ENCODE assay signal across 8 mouse cellular contexts in genomic region chr17:14279177-14279965, GRCm38 (mm10). TPM values are rescaled to one million over a fixed set of nuclear protein-coding genes. Genes with fewer than 3 reads are reported as not detected.
A peak's percentile ranks its signal among the peaks of the same experiment; 100 is the strongest.
DNase-seq lines count a peak whose midpoint lies in the region; ATAC-seq and TF ChIP-seq lines count a peak whose summit lies in the region.

Gene Smoc2 (plus strand): TSS chr17:14279506.

- no peak within 1 kb of the TSS for H3K27ac ChIP-seq in ES-E14 (ENCODE audit: insufficient read depth, low read depth, low read length, poor library complexity, severe bottlenecking)
- peak within 1 kb of the TSS; percentile 82 for H3K27ac ChIP-seq in gastrocnemius, adult 2 months
- no peak within 1 kb of the TSS for H3K27ac ChIP-seq in hindbrain, embryonic 12.5 days
- H3K27ac ChIP-seq in liver, adult 2 months (replicated peaks; ENCODE audit: insufficient read depth, low read depth, low read length), result no peak within 1 kb of the TSS

- no peak for TF ChIP-seq POLR2A in liver, adult 2 months (IDR thresholded peaks at IDR 0.05; ENCODE audit: extremely low read depth, insufficient read depth, low read length)
- TF ChIP-seq POLR2A in myocyte (IDR thresholded peaks at IDR 0.05; ENCODE audit: insufficient read length, low read depth), result peak; percentile 79

- peak; percentile 40 for DNase-seq in ES-E14 (ENCODE audit: low read depth, low spot score)
- peak; percentile 32 for DNase-seq in adrenal gland, postnatal 14 days
- peak; percentile 77 for DNase-seq in gastrocnemius, adult 2 months
- DNase-seq in liver, adult 2 months (ENCODE audit: extremely low read depth, low read depth, low spot score), result no peak
- no peak for DNase-seq in cerebellum, adult 11-12 months
- DNase-seq in spleen, postnatal 10 days (ENCODE audit: low spot score in 2 of 2), result no peak

- no peak for TF ChIP-seq CTCF in gastrocnemius, adult 2 months (IDR thresholded peaks at IDR 0.05)
- TF ChIP-seq CTCF in liver, adult 2 months (IDR thresholded peaks at IDR 0.05; ENCODE audit: low read depth, low read length), result no peak

- peak within 1 kb of the TSS; percentile 13 for H3ac ChIP-seq in myocyte (ENCODE audit: control insufficient read depth, insufficient read length)

- H3K4me2 ChIP-seq in hindbrain, embryonic 12.5 days (replicated peaks), result peak within 1 kb of the TSS; percentile 91
- H3K4me2 ChIP-seq in myocyte (ENCODE audit: low read depth), result peak within 1 kb of the TSS; percentile 88

- no peaks in the 10 kb centered on the region for H3K79me2 ChIP-seq in liver, adult 2 months (ENCODE audit: control insufficient read depth, insufficient read depth, low read length)
- H3K79me2 ChIP-seq in myocyte (ENCODE audit: control insufficient read depth, insufficient read depth), result no peaks in the 10 kb centered on the region

- H3K36me3 ChIP-seq in ES-E14 (ENCODE audit: control insufficient read depth, insufficient read depth, low read length, poor library complexity, severe bottlenecking) (no peaks in the 10 kb centered on the region), myocyte (ENCODE audit: control insufficient read depth, insufficient read depth) (no peaks in the 10 kb centered on the region)
- H3K36me3 ChIP-seq in hindbrain, embryonic 12.5 days, result no peaks in the 10 kb centered on the region
- H3K36me3 ChIP-seq in liver, adult 2 months (ENCODE audit: control insufficient read depth, insufficient read depth, low read length), result no peaks in the 10 kb centered on the region

- peak; percentile 58 for ATAC-seq in hindbrain, embryonic 12.5 days (ENCODE audit: low FRiP score)

- H3K9me3 ChIP-seq in ES-E14 (ENCODE audit: control insufficient read depth, insufficient read depth, low read depth, low read length), result no peaks in the 10 kb centered on the region
- H3K9me3 ChIP-seq in hindbrain, embryonic 12.5 days (replicated peaks), result no peaks in the 10 kb centered on the region

- H3K4me3 ChIP-seq in ES-E14 (ENCODE audit: insufficient read depth in 1 of 2, low read depth in 1 of 2, low read length in 2 of 2, poor library complexity in 1 of 2, severe bottlenecking in 1 of 2) (peak within 1 kb of the TSS; percentile 48 to 68), myocyte (peak within 1 kb of the TSS; percentile 17)
- H3K4me3 ChIP-seq in gastrocnemius, adult 2 months, result peak within 1 kb of the TSS; percentile 71
- peak within 1 kb of the TSS; percentile 49 for H3K4me3 ChIP-seq in hindbrain, embryonic 12.5 days
- H3K4me3 ChIP-seq in liver, adult 2 months (ENCODE audit: insufficient read depth, low read depth, low read length), result peak within 1 kb of the TSS; percentile 46; the same call in 1 of the 2 replicates

- peaks cover 0 to 8% of the 10 kb centered on the region in 2 experiments; a peak in 1 of 4 replicates for H3K4me1 ChIP-seq in ES-E14 (ENCODE audit: control insufficient read depth in 2 of 2, insufficient read depth in 2 of 2, low read length in 2 of 2, poor library complexity in 1 of 2)
- peaks cover 23% of the 10 kb centered on the region for H3K4me1 ChIP-seq in hindbrain, embryonic 12.5 days
- H3K4me1 ChIP-seq in liver, adult 2 months (ENCODE audit: control insufficient read depth, insufficient read depth, low read length), result no peaks in the 10 kb centered on the region

- intact Hi-C loops in gastrocnemius, adult 2 months (cut with DNase I), result no loop called here

- H3K9ac ChIP-seq in ES-E14 (ENCODE audit: insufficient read depth, low read depth, low read length, poor library complexity, severe bottlenecking), result no peak within 1 kb of the TSS
- H3K9ac ChIP-seq in hindbrain, embryonic 12.5 days, result peak within 1 kb of the TSS; percentile 50
- peak within 1 kb of the TSS; percentile 37; the same call in 1 of the 2 replicates for H3K9ac ChIP-seq in liver, adult 2 months (ENCODE audit: low read depth, low read length)

- peaks cover 62% of the 10 kb centered on the region for H3K27me3 ChIP-seq in hindbrain, embryonic 12.5 days
- H3K27me3 ChIP-seq in liver, adult 2 months (ENCODE audit: control insufficient read depth, insufficient read depth, low read length), result peaks cover 4% of the 10 kb centered on the region; the same call in 1 of the 2 replicates
- no peaks in the 10 kb centered on the region for H3K27me3 ChIP-seq in myocyte (ENCODE audit: control insufficient read depth, insufficient read depth, insufficient read length)

- in situ Hi-C loops in ES-E14 (cut with MboI; ENCODE audit: low sequenced_read_pairs in 2 of 2, unreplicated experiment in 2 of 2), result no loop called here

- under 1% methylated on average over 55 of the region's 61 CpGs for WGBS in hindbrain, embryonic 12.5 days
- 2% methylated on average over 61 of the region's 61 CpGs for WGBS in liver, adult 2 months

TF ChIP-seq in ES-E14, 5 proteins besides CTCF, POLR2A, EP300 and RAD21:
- no peak for TF ChIP-seq CHD2 (IDR thresholded peaks at IDR 0.05; ENCODE audit: low read depth, low read length)
- no peak for TF ChIP-seq MAFK (IDR thresholded peaks at IDR 0.05; ENCODE audit: insufficient read depth, low read depth, low read length)
- no peak for TF ChIP-seq HCFC1 (IDR thresholded peaks at IDR 0.05; ENCODE audit: borderline replicate concordance, insufficient read depth, low read length)
- TF ChIP-seq ZNF384 (IDR thresholded peaks at IDR 0.05; ENCODE audit: low read depth, low read length), result no peak
- no peak for TF ChIP-seq ZC3H11A (IDR thresholded peaks at IDR 0.05; ENCODE audit: borderline replicate concordance, low read depth, low read length)

TF ChIP-seq in myocyte, 11 proteins besides CTCF, POLR2A, EP300 and RAD21:
- TF ChIP-seq MAX (IDR thresholded peaks at IDR 0.05; ENCODE audit: low read depth) (no peak), POLR2AphosphoS2 (IDR thresholded peaks at IDR 0.05; ENCODE audit: insufficient read length, low read depth) (peak; percentile 61), TCF12 (IDR thresholded peaks at IDR 0.05; ENCODE audit: insufficient read depth, poor library complexity, severe bottlenecking) (no peak), REST (IDR thresholded peaks at IDR 0.05; ENCODE audit: insufficient read depth, insufficient read length) (no peak), CEBPB (IDR thresholded peaks at IDR 0.05; ENCODE audit: insufficient read depth, poor library complexity, severe bottlenecking) (no peak), TCF3 (IDR thresholded peaks at IDR 0.05; ENCODE audit: insufficient read length, low read depth) (no peak), MYOG (IDR thresholded peaks at IDR 0.05; ENCODE audit: control insufficient read depth in 1 of 3, insufficient read depth in 1 of 3, insufficient read length in 2 of 3, low read depth in 2 of 3) (peak in 2 of 3 experiments; percentile 63 to 64), MYOD1 (IDR thresholded peaks at IDR 0.05; ENCODE audit: control insufficient read depth in 1 of 3, insufficient read length in 2 of 3, low read depth in 2 of 3) (peak in 2 of 3 experiments; percentile 37 to 42), SRF (IDR thresholded peaks at IDR 0.05; ENCODE audit: control insufficient read depth, insufficient read length, low read depth) (no peak), USF1 (IDR thresholded peaks at IDR 0.05; ENCODE audit: low read depth) (no peak), E2F4 (IDR thresholded peaks at IDR 0.05; ENCODE audit: insufficient read depth) (no peak)

RNA-seq across cellular contexts. Expression of gene Smoc2, which starts in this region (rescaled TPM):
- 0.48 and 3.1 TPM in 2 replicates for total RNA-seq in ES-E14 (2012; rRNA removed)
- 33.3 and 35.1 TPM in 2 replicates for total RNA-seq in adrenal gland, postnatal 14 days (2021)
- total RNA-seq in gastrocnemius, adult 2 months (2021), result 10 to 100 TPM; 40.6 to 65.5 TPM
- polyA plus RNA-seq in hindbrain, embryonic 12.5 days (2016; fragmentation: Nextera tagmentation; extraction: Ambion mirVana), result 59.2 and 70.5 TPM in 2 replicates
- total RNA-seq in liver, adult 2 months (2014; rRNA removed), result 3.9 and 4.0 TPM in 2 replicates
- 2.8 and 3.6 TPM in 2 replicates for polyA plus RNA-seq in liver, adult 2 months (2012; rRNA removed)
- polyA plus RNA-seq in myocyte (2012; fragmentation: generic; extraction: Trizol), result 12.6 TPM

Comparison
In these comparisons a context has a peak if more than half of its experiments do, and no peak if none do; other contexts are left out.
1. DNase-seq: peak in ES-E14 (single experiment), adrenal gland, postnatal 14 days (single experiment) and gastrocnemius, adult 2 months (single experiment); none in liver, adult 2 months (single experiment), cerebellum, adult 11-12 months (single experiment) and spleen, postnatal 10 days (0 of 2).
2. H3K4me3 ChIP-seq: peak in every context shown above with its lines; median percentile 71 in gastrocnemius, adult 2 months; 58 in ES-E14; 49 in hindbrain, embryonic 12.5 days; 46 in liver, adult 2 months; 17 in myocyte.